9 mouse cellular contexts compared by ENCODE assay signal in genomic region chr3:146994670-146995415, GRCm38 (mm10).
DNase-seq lines count a peak whose midpoint lies in the region; ATAC-seq lines count a peak whose summit lies in the region.
"Had no signal": no experiment of that assay in that cellular context is flagged by ENCODE, and none has a peak within 500 bp of the region (broad histone marks: within the 10 kb centered on the region; RNA-seq: fewer than 3 reads in every experiment).

No protein-coding gene starts in this region.

- peak overlapping the region; percentile 24 for H3K4me2 ChIP-seq in embryonic facial prominence, embryonic 12.5 days (replicated peaks)
- H3K4me2 ChIP-seq in kidney, embryonic 14.5 days (replicated peaks; ENCODE audit: low read depth, low read length), result no peak overlapping the region
- peak overlapping the region; percentile 50 for H3K4me2 ChIP-seq in limb, embryonic 13.5 days (replicated peaks)

- H3K9ac ChIP-seq in embryonic facial prominence, embryonic 12.5 days, result no peak overlapping the region
- H3K9ac ChIP-seq in kidney, embryonic 14.5 days (ENCODE audit: low read depth, low read length), result no peak overlapping the region
- no peak overlapping the region for H3K9ac ChIP-seq in limb, embryonic 13.5 days

- no peaks in the 10 kb centered on the region for H3K36me3 ChIP-seq in embryonic facial prominence, embryonic 12.5 days
- H3K36me3 ChIP-seq in embryonic facial prominence, embryonic 10.5 days (replicated peaks), result no peaks in the 10 kb centered on the region
- H3K36me3 ChIP-seq in kidney, embryonic 14.5 days (ENCODE audit: control insufficient read depth, insufficient read depth, low read length), result no peaks in the 10 kb centered on the region
- H3K36me3 ChIP-seq in limb, embryonic 13.5 days, result no peaks in the 10 kb centered on the region

- no peak for ATAC-seq in embryonic facial prominence, embryonic 12.5 days (ENCODE audit: insufficient number of reproducible peaks, insufficient read depth, low FRiP score, low TSS enrichment)
- no peak for ATAC-seq in kidney, embryonic 14.5 days (ENCODE audit: low FRiP score, low TSS enrichment)
- ATAC-seq in limb, embryonic 13.5 days (ENCODE audit: low FRiP score, low read depth), result no peak

- H3K4me1 ChIP-seq in embryonic facial prominence, embryonic 12.5 days, result peaks cover 4% of the 10 kb centered on the region; the same call in 1 of the 2 replicates
- peaks cover 7% of the 10 kb centered on the region; the same call in 1 of the 2 replicates for H3K4me1 ChIP-seq in embryonic facial prominence, embryonic 10.5 days
- 0 out of 2 replicates have a peak, but pooled peaks cover 2% of the 10 kb centered on the region for H3K4me1 ChIP-seq in kidney, embryonic 14.5 days (ENCODE audit: control insufficient read depth, insufficient read depth, low read length)
- peaks cover 11% of the 10 kb centered on the region; the same call in 1 of the 2 replicates for H3K4me1 ChIP-seq in limb, embryonic 13.5 days

- no peak overlapping the region for H3K4me3 ChIP-seq in embryonic facial prominence, embryonic 12.5 days
- no peak overlapping the region for H3K4me3 ChIP-seq in embryonic facial prominence, embryonic 10.5 days
- no peak overlapping the region for H3K4me3 ChIP-seq in kidney, embryonic 14.5 days (ENCODE audit: low read length)
- H3K4me3 ChIP-seq in limb, embryonic 13.5 days, result 0 out of 2 replicates have a peak overlapping the region, but pooled peaks have one; percentile 26

- no peaks in the 10 kb centered on the region for H3K9me3 ChIP-seq in embryonic facial prominence, embryonic 12.5 days
- no peaks in the 10 kb centered on the region for H3K9me3 ChIP-seq in embryonic facial prominence, embryonic 10.5 days
- no peaks in the 10 kb centered on the region for H3K9me3 ChIP-seq in kidney, embryonic 14.5 days (ENCODE audit: control insufficient read depth, low read length)
- H3K9me3 ChIP-seq in limb, embryonic 13.5 days, result no peaks in the 10 kb centered on the region

- no peak for DNase-seq in embryonic facial prominence, embryonic 10.5 days (ENCODE audit: low spot score)
- DNase-seq in kidney, postnatal 10 days, result peak; percentile 7
- DNase-seq in ES-CJ7 (ENCODE audit: low read depth, low spot score), result peak; percentile 5
- DNase-seq in spleen, postnatal 36 days (ENCODE audit: low spot score in 2 of 2), result no peak
- no peak for DNase-seq in spleen, postnatal 10 days (ENCODE audit: low spot score in 2 of 2)
- DNase-seq: gastrocnemius, postnatal 25 days had no signal

- no peak overlapping the region for H3K27ac ChIP-seq in embryonic facial prominence, embryonic 12.5 days
- no peak overlapping the region for H3K27ac ChIP-seq in embryonic facial prominence, embryonic 10.5 days (replicated peaks)
- no peak overlapping the region for H3K27ac ChIP-seq in kidney, embryonic 14.5 days (ENCODE audit: low read depth, low read length)
- no peak overlapping the region for H3K27ac ChIP-seq in limb, embryonic 13.5 days

- 50% methylated on average over 15 of the region's 15 CpGs for WGBS in embryonic facial prominence, embryonic 12.5 days
- WGBS in embryonic facial prominence, embryonic 10.5 days, result 68% methylated on average over 15 of the region's 15 CpGs
- 65% methylated on average over 15 of the region's 15 CpGs for WGBS in kidney, embryonic 14.5 days
- WGBS in limb, embryonic 13.5 days, result 56% methylated on average over 15 of the region's 15 CpGs

- no peaks in the 10 kb centered on the region for H3K27me3 ChIP-seq in embryonic facial prominence, embryonic 12.5 days
- H3K27me3 ChIP-seq in embryonic facial prominence, embryonic 10.5 days (replicated peaks; ENCODE audit: low read depth, poor library complexity, severe bottlenecking), result no peaks in the 10 kb centered on the region
- no peaks in the 10 kb centered on the region for H3K27me3 ChIP-seq in kidney, embryonic 14.5 days (ENCODE audit: control insufficient read depth, insufficient read depth, low read length)
- no peaks in the 10 kb centered on the region for H3K27me3 ChIP-seq in limb, embryonic 13.5 days

Comparison
In these comparisons a context has a peak if more than half of its experiments do, and no peak if none do; other contexts are left out.
1. DNase-seq: peak in kidney, postnatal 10 days (single experiment) and ES-CJ7 (single experiment); none in embryonic facial prominence, embryonic 10.5 days (single experiment), spleen, postnatal 36 days (0 of 2) and spleen, postnatal 10 days (0 of 2).